Mouse (Mus musculus) liver, postnatal 0 days (tissue): Measurements from ENCODE around the gene Ap3b1. TPM values are rescaled to one million over a fixed set of nuclear protein-coding genes. Genes with fewer than 3 reads are reported as not detected.

Source experiments
- ATAC-seq: fragments of 200-750 bp; cut with Nextera tagmentation; 2 replicates; pipeline ENCODE4 v1.8.0; 2017; ENCODE audit warnings: mild to moderate bottlenecking, moderate library complexity
- DNase-seq: peaks from one replicate; pipeline ENCODE4 v3.0.0-alpha.2; 2016
- H3K27ac ChIP-seq: fragments of 300-500 bp; sonication (generic); 2 replicates; pipeline ENCODE4 v1.5.1; 2014; ENCODE audit warnings: antibody characterized with exemption, moderate library complexity, mild to moderate bottlenecking, low read depth
- H3K27me3 ChIP-seq: fragments of 300-500 bp; sonication (generic); 2 replicates; pipeline ENCODE4 v1.6.1; 2014; ENCODE audit warnings: low read length, control low read depth, mixed read lengths; ENCODE audit not compliant: insufficient read depth
- H3K36me3 ChIP-seq: fragments of 300-500 bp; sonication (generic); replicated peaks from 2 replicates; pipeline ENCODE4 v1.6.1; 2014; ENCODE audit warnings: mild to moderate bottlenecking, control low read depth, low read length, moderate library complexity, mixed read lengths; ENCODE audit not compliant: insufficient read depth
- H3K4me1 ChIP-seq: fragments of 300-500 bp; sonication (generic); 2 replicates; pipeline ENCODE4 v1.6.1; 2014; ENCODE audit warnings: antibody characterized with exemption, mild to moderate bottlenecking, control low read depth; ENCODE audit not compliant: insufficient read depth
- H3K4me2 ChIP-seq: fragments of 300-500 bp; sonication (generic); 2 replicates; pipeline ENCODE4 v1.6.1; 2014; ENCODE audit warnings: low read depth, mild to moderate bottlenecking, low read length, moderate library complexity, mixed read lengths
- H3K4me3 ChIP-seq: fragments of 300-500 bp; sonication (generic); 2 replicates; pipeline ENCODE4 v1.5.1; 2014; ENCODE audit warnings: low read depth, low read length
- H3K9ac ChIP-seq: fragments of 300-500 bp; sonication (generic); replicated peaks from 2 replicates; pipeline ENCODE4 v1.6.1; 2014; ENCODE audit warnings: mild to moderate bottlenecking, moderate library complexity
- H3K9me3 ChIP-seq: fragments of 300-500 bp; sonication (generic); 2 replicates; pipeline ENCODE4 v1.6.1; 2016; ENCODE audit warnings: mild to moderate bottlenecking, control low read depth, low read length, mixed read lengths
- CTCF ChIP-seq: sonication (generic); IDR thresholded peaks from 2 replicates; pipeline ENCODE4 v1.5.1; 2016; ENCODE audit warnings: antibody characterized with exemption, low read depth
- EP300 ChIP-seq: IDR thresholded peaks from 2 replicates; pipeline ENCODE4 v1.6.1; 2016; ENCODE audit warnings: antibody characterized with exemption, low read depth, mild to moderate bottlenecking
- WGBS: fragments of 180-500 bp; shearing (Covaris S2); extraction: QIAGEN DNeasy Blood & Tissue Kit; methylation state at CpG from one replicate; pipeline ENCODE4 v1.1.7; 2014; ENCODE audit not compliant: insufficient replicate concordance; 5-methylcytosine and 5-hydroxymethylcytosine counted together
- polyA plus RNA-seq: library from polyadenylated mRNA; unstranded; fragments of >200 nt; fragmentation: Nextera tagmentation; extraction: Ambion mirVana; gene quantifications from 2 replicates; pipeline ENCODE4 v1.2.1, GENCODE M21; 2015

Gene Ap3b1
- polyA plus RNA-seq, 1 experiment from 2014 or later, result 15.1 TPM

- ATAC-seq, result no peak
- H3K36me3 ChIP-seq, result peaks cover 8% of the 10 kb centered on the region
- no peak overlapping the region for H3K4me3 ChIP-seq
- no peaks in the 10 kb centered on the region for H3K9me3 ChIP-seq
- no peaks in the 10 kb centered on the region for H3K27me3 ChIP-seq
- no peak overlapping the region for H3K27ac ChIP-seq
- 86% methylated on average over 11 of the region's 11 CpGs for WGBS
- H3K9ac ChIP-seq, result no peak overlapping the region
- H3K4me2 ChIP-seq, result no peak overlapping the region
- TF ChIP-seq CTCF, result no peak
- TF ChIP-seq EP300, result no peak
- no peak for DNase-seq
- H3K4me1 ChIP-seq, result no peaks in the 10 kb centered on the region
Measured at GRCm38 (mm10) chr13:94546246-94546645, 187.5 kb downstream of the Ap3b1 start.

GRCm38 (mm10) chr13:94549580-94549979, 190.8 kb downstream of the Ap3b1 start:
- Histone ChIP-seq H3K9me3 (no peaks in the 10 kb centered on the region), H3K4me2 (no peak overlapping the region), H3K27me3 (no peaks in the 10 kb centered on the region), H3K9ac (no peak overlapping the region), H3K4me3 (no peak overlapping the region), H3K27ac (no peak overlapping the region), H3K4me1 (no peaks in the 10 kb centered on the region), H3K36me3 (peaks cover 3% of the 10 kb centered on the region; the same call in 1 of the 2 replicates)
- 90% methylated on average over 3 of the region's 3 CpGs for WGBS
- DNase-seq (no peak), ATAC-seq (no peak)
- TF ChIP-seq CTCF (no peak), EP300 (no peak)

DNA sequence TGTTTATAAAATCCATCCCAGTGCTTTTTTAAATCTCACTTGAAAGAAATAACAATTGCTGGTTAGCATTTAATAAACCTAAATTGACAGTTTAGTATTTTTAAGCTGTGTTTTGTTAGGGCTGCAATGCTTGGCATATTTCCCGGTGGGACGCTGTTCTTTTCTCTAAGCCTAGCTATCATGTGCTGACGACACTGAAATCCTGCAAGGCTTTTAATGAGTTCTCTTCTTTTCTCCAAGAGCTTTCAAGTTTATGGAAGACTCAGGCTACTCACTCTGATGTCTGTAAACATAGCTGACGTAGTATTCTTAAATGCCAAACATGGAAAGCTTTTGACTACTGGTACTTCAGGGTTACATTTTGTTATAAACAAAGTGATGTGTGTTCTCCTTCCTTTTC, 191.3 kb downstream of the Ap3b1 start:
- Histone ChIP-seq H3K4me3 (no peak overlapping the region), H3K4me2 (no peak overlapping the region), H3K4me1 (no peaks in the 10 kb centered on the region), H3K27me3 (no peaks in the 10 kb centered on the region), H3K36me3 (peaks cover 3% of the 10 kb centered on the region; the same call in 1 of the 2 replicates), H3K9me3 (no peaks in the 10 kb centered on the region), H3K9ac (no peak overlapping the region), H3K27ac (no peak overlapping the region)
- no peak for DNase-seq
- TF ChIP-seq CTCF, result no peak
- no peak for TF ChIP-seq EP300
- WGBS, result 86% methylated on average over 4 of the region's 4 CpGs
- ATAC-seq, result no peak

DNA sequence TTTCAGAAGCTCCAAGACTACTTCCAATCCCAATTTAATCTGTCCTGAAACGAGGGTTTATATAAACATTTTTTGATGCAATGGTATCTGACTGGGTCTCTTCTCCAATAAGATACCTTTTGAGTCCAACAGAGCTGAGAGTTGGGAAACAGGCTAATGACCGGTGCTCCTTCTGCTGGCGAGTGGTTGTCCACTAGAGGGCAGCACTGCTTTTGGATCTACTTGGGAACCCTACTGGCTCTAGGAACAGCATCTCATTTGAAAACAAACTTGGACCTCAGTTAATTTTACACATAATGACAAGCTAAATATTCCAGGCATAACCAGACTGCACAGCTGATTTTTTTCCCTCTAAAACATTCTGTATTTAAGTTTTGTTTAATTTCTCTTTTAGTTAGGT, 201.3 kb downstream of the Ap3b1 start:
- Histone ChIP-seq H3K36me3 (no peaks in the 10 kb centered on the region), H3K27ac (no peak overlapping the region), H3K4me3 (no peak overlapping the region), H3K27me3 (no peaks in the 10 kb centered on the region), H3K4me1 (no peaks in the 10 kb centered on the region), H3K4me2 (no peak overlapping the region), H3K9me3 (no peaks in the 10 kb centered on the region), H3K9ac (no peak overlapping the region)
- DNase-seq (peak; percentile 79), ATAC-seq (peak; percentile 45; the same call in 1 of the 2 replicates)
- WGBS, result 5% methylated on average over 3 of the region's 3 CpGs
- peak; percentile 91 for TF ChIP-seq CTCF
- TF ChIP-seq EP300, result no peak

GRCm38 (mm10) chr13:94560878-94561277, 202.1 kb downstream of the Ap3b1 start:
- no peak overlapping the region for H3K27ac ChIP-seq
- 86% methylated on average over 11 of the region's 11 CpGs for WGBS

GRCm38 (mm10) chr13:94562652-94563339, 204.0 kb downstream of the Ap3b1 start:
- no peak for ATAC-seq
- 78% methylated on average over 9 of the region's 9 CpGs for WGBS
- TF ChIP-seq EP300 (no peak), CTCF (no peak)
- H3K36me3 ChIP-seq, result peaks cover 3% of the 10 kb centered on the region; the same call in 1 of the 2 replicates
- no peak overlapping the region for H3K4me2 ChIP-seq
- no peaks in the 10 kb centered on the region for H3K9me3 ChIP-seq
- H3K4me1 ChIP-seq, result no peaks in the 10 kb centered on the region
- DNase-seq, result no peak
- H3K9ac ChIP-seq, result no peak overlapping the region
- no peak overlapping the region for H3K4me3 ChIP-seq
- no peak overlapping the region for H3K27ac ChIP-seq
- no peaks in the 10 kb centered on the region for H3K27me3 ChIP-seq

More at GRCm38 (mm10) chr13:94560878-94561277, 202.1 kb downstream of the Ap3b1 start:
- Histone ChIP-seq H3K4me1 (no peaks in the 10 kb centered on the region), H3K4me3 (no peak overlapping the region), H3K9me3 (no peaks in the 10 kb centered on the region), H3K36me3 (no peaks in the 10 kb centered on the region; the same call in 1 of the 2 replicates), H3K9ac (no peak overlapping the region), H3K4me2 (no peak overlapping the region), H3K27me3 (no peaks in the 10 kb centered on the region)
- TF ChIP-seq CTCF, result no peak
- no peak for TF ChIP-seq EP300
- DNase-seq (no peak), ATAC-seq (no peak)
